Mouse (Mus musculus): ENCODE data around the gene Irs3.
"Not testable (repeated sequence)": the region's sequence is repeated elsewhere in the genome, so short reads cannot be mapped to it uniquely, and the experiment has no call there.

Irs3 gene

GRCm38 (mm10) chr5:137623937-137624530, 21.5 kb downstream of the Irs3 start:
- no peak for DNase-seq (ENCODE audit: low spot score)

GRCm38 (mm10) chr5:137615347-137615746, 30.2 kb downstream of the Irs3 start:
- no peak for DNase-seq (ENCODE audit: low spot score)

- not testable (repeated sequence) for DNase-seq (ENCODE audit: low spot score)
Measured at GRCm38 (mm10) chr5:137614921-137615320, 30.6 kb downstream of the Irs3 start.

- no peak for DNase-seq (ENCODE audit: low spot score)
Measured at GRCm38 (mm10) chr5:137613550-137613949, 32.0 kb downstream of the Irs3 start, which contains the start of gene Pcolce. Gene Pcolce (minus strand): TSS chr5:137613784.

GRCm38 (mm10) chr5:137613076-137613475, 32.4 kb downstream of the Irs3 start:
- DNase-seq (ENCODE audit: low spot score), result no peak

GRCm38 (mm10) chr5:137611245-137611602, 34.3 kb downstream of the Irs3 start:
- no peak for DNase-seq (ENCODE audit: low spot score)

- DNase-seq (ENCODE audit: low spot score), result no peak
Measured at GRCm38 (mm10) chr5:137610548-137611244, 34.8 kb downstream of the Irs3 start.

- no peak for DNase-seq (ENCODE audit: low spot score)
Measured at GRCm38 (mm10) chr5:137610056-137610455, 35.5 kb downstream of the Irs3 start.

GRCm38 (mm10) chr5:137609292-137609691, 36.2 kb downstream of the Irs3 start:
- no peak for DNase-seq (ENCODE audit: low spot score)

- no peak for DNase-seq (ENCODE audit: low spot score)
Measured at GRCm38 (mm10) chr5:137608654-137609190, 36.8 kb downstream of the Irs3 start.

- DNase-seq (ENCODE audit: low spot score), result no peak
Measured at GRCm38 (mm10) chr5:137607860-137608653, 37.5 kb downstream of the Irs3 start.

- DNase-seq (ENCODE audit: low spot score), result no peak
Measured at GRCm38 (mm10) chr5:137601365-137601729, 44.2 kb downstream of the Irs3 start.

- DNase-seq (ENCODE audit: low spot score), result peak; percentile 97
Measured at GRCm38 (mm10) chr5:137600619-137601364, 44.7 kb downstream of the Irs3 start, which contains the start of gene Mospd3. Gene Mospd3 (minus strand): TSS chr5:137601058.

- no peak for DNase-seq (ENCODE audit: low spot score)
Measured at GRCm38 (mm10) chr5:137600281-137600618, 45.3 kb downstream of the Irs3 start.

GRCm38 (mm10) chr5:137599600-137599999, 45.9 kb downstream of the Irs3 start:
- no peak for DNase-seq (ENCODE audit: low spot score)

- DNase-seq (ENCODE audit: low spot score), result no peak
Measured at GRCm38 (mm10) chr5:137598100-137598826, 47.3 kb downstream of the Irs3 start.

GRCm38 (mm10) chr5:137597625-137598024, 47.9 kb downstream of the Irs3 start:
- DNase-seq (ENCODE audit: low spot score), result no peak

GRCm38 (mm10) chr5:137596601-137597261, 48.8 kb downstream of the Irs3 start:
- no peak for DNase-seq (ENCODE audit: low spot score)

- no peak for DNase-seq (ENCODE audit: low spot score)
Measured at GRCm38 (mm10) chr5:137595921-137596320, 49.6 kb downstream of the Irs3 start.
